Mouse (Mus musculus) stomach, embryonic 14.5 days (tissue): ENCODE data around the gene Slc35c2. TPM values are rescaled to one million over a fixed set of nuclear protein-coding genes. Genes with fewer than 3 reads are reported as not detected.
A peak's percentile ranks its signal among the peaks of the same experiment; 100 is the strongest.

Experiments
- ATAC-seq: fragments of 200-750 bp; cut with Nextera tagmentation; 2 replicates; pipeline ENCODE4 v1.8.0; 2017; ENCODE audit warnings: low read depth, moderate TSS enrichment; ENCODE audit not compliant: insufficient number of reproducible peaks, insufficient read depth, low FRiP score
- H3K27ac ChIP-seq: fragments of 300-500 bp; sonication (generic); 2 replicates; pipeline ENCODE4 v1.5.1; 2014; ENCODE audit warnings: mild to moderate bottlenecking, low read length, moderate library complexity, mixed read lengths
- H3K27me3 ChIP-seq: fragments of 300-500 bp; sonication (generic); 2 replicates; pipeline ENCODE4 v1.6.1; 2014; ENCODE audit warnings: low read length, control low read depth, mixed read lengths; ENCODE audit not compliant: control insufficient read depth, insufficient read depth
- H3K36me3 ChIP-seq: fragments of 300-500 bp; sonication (generic); 2 replicates; pipeline ENCODE4 v1.6.1; 2014; ENCODE audit warnings: mild to moderate bottlenecking, control low read depth, low read length, moderate library complexity, mixed read lengths; ENCODE audit not compliant: control insufficient read depth, insufficient read depth
- H3K4me1 ChIP-seq: fragments of 300-500 bp; sonication (generic); 2 replicates; pipeline ENCODE4 v1.6.1; 2014; ENCODE audit warnings: low read length, control low read depth, mixed read lengths; ENCODE audit not compliant: control insufficient read depth, insufficient read depth
- H3K4me2 ChIP-seq: fragments of 300-500 bp; sonication (generic); replicated peaks from 2 replicates; pipeline ENCODE4 v1.6.1; 2014; ENCODE audit warnings: low read depth, low read length, control low read depth
- H3K4me3 ChIP-seq: fragments of 300-500 bp; sonication (generic); 2 replicates; pipeline ENCODE4 v1.5.1; 2014; ENCODE audit warnings: low read depth, low read length, control low read depth
- H3K9ac ChIP-seq: fragments of 300-500 bp; sonication (generic); replicated peaks from 2 replicates; pipeline ENCODE4 v1.6.1; 2014; ENCODE audit warnings: low read depth, mild to moderate bottlenecking, control low read depth, low read length, moderate library complexity, mixed read lengths
- H3K9me3 ChIP-seq: fragments of 300-500 bp; sonication (generic); 2 replicates; pipeline ENCODE4 v1.6.1; 2016; ENCODE audit warnings: low read depth, low read length, control low read depth; ENCODE audit not compliant: control insufficient read depth
- WGBS: fragments of 180-500 bp; shearing (Covaris S2); extraction: QIAGEN DNeasy Blood & Tissue Kit; methylation state at CpG from one replicate; pipeline ENCODE4 v1.1.7; 2014; 5-methylcytosine and 5-hydroxymethylcytosine counted together
- polyA plus RNA-seq: library from polyadenylated mRNA; unstranded; fragments of >200 nt; fragmentation: Nextera tagmentation; extraction: Ambion mirVana; gene quantifications from 2 replicates; pipeline ENCODE4 v1.2.1, GENCODE M21; 2014

The Slc35c2 gene
- polyA plus RNA-seq, 1 experiment from 2014 or later = 42.5 TPM

DNA sequence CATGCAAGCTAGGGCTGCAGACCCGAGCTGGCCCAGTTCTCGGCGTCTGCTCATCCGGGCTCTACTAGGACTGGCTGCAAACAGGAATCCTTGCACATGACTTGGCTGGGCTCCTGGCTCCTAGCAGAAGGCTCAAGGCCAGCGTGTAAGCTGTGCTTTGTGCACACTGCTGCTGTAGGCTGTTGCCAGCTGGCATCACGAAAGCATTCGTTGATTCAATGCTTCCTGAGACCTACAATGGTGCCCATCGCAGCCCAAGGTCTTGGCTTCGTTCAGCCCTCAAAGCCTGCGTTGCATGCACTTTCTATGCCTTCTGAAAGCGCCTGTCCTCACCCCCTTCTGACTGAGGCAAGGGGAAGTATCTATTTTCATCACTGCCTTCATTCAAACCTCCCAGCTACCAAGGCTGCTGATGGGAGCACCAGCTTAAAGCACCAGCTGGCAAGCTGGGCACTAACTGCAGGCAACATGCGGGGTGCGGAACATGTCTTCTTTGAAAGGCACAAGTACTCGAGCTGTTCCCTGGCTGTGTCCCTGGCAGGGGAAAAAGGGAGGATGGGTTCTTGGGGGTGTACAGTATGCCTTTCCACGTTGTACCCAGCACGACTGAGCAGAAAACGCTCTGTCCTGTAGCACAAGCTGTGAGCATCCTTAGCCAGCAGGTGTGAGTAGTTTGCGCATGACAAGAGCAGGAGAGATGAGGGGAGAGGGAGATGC is 804 bp upstream of the Slc35c2 start:
- Histone ChIP-seq H3K36me3 (peaks cover 22% of the 10 kb centered on the region), H3K4me2 (peak overlapping the region; percentile 86), H3K27ac (peak overlapping the region; percentile 68; the same call in 1 of the 2 replicates), H3K4me1 (peaks cover 9% of the 10 kb centered on the region; the same call in 1 of the 2 replicates), H3K27me3 (no peaks in the 10 kb centered on the region), H3K9me3 (no peaks in the 10 kb centered on the region), H3K9ac (peak overlapping the region; percentile 57; the same call in 1 of the 2 replicates), H3K4me3 (peak overlapping the region; percentile 64)
- ATAC-seq = no peak
- WGBS = 66% methylated on average over 18 of the region's 18 CpGs

DNA sequence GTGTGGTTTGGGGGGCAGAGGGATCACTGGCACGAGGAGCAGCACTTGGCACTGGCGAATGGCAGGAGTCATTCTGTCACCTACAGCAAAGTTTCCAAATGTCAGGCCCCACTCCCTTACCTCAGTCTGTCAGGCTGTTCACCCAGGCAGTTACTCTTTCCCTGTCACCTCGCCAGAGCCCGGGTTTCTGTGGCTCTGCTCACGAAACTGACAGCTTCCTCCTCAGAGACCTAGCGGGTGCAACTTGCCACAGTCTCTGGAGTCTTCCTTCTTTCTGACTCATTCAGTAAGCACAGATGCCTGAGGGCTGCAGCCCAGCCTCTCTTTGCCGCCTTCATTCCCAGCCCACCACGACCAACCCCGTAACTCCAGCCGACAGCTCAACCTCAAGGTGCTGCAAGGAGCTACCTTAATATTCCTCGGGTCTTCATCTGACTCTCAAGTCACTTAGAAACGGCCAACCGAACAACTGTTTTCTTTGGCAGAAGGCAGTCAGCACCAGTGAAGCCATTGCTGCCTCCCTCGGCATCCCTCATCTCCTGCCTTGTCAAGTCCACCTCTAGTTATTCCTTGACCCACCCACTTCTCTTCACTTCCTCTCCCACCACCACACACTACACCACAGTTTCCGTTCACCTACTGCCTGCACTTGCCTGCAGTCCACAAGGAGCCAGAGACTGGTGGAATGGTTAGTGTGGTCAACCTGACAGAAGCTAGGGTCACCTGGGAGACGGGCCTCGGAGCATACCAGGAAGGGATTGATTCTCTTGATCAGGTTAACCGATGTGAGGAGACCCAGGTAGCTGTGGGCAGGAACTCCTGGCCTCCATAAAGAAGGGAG is 1.1 kb downstream of the Slc35c2 start:
- Histone ChIP-seq H3K4me1 (peaks cover 9% of the 10 kb centered on the region; the same call in 1 of the 2 replicates), H3K9ac (peak overlapping the region; percentile 57), H3K4me2 (peak overlapping the region; percentile 86), H3K9me3 (no peaks in the 10 kb centered on the region), H3K36me3 (peaks cover 18% of the 10 kb centered on the region), H3K27ac (no peak overlapping the region), H3K4me3 (peak overlapping the region; percentile 64), H3K27me3 (no peaks in the 10 kb centered on the region)
- WGBS = 59% methylated on average over 18 of the region's 18 CpGs
- ATAC-seq = no peak

- H3K9ac ChIP-seq = no peak overlapping the region
- peaks cover 13% of the 10 kb centered on the region for H3K36me3 ChIP-seq
- 85% methylated on average over 8 of the region's 8 CpGs for WGBS
- H3K4me1 ChIP-seq = peaks cover 9% of the 10 kb centered on the region; the same call in 1 of the 2 replicates
- H3K4me2 ChIP-seq = no peak overlapping the region
- no peak for ATAC-seq
- no peak overlapping the region for H3K27ac ChIP-seq
- no peak overlapping the region for H3K4me3 ChIP-seq
- no peaks in the 10 kb centered on the region for H3K9me3 ChIP-seq
- H3K27me3 ChIP-seq = no peaks in the 10 kb centered on the region
These were observed 2.0 kb downstream of the Slc35c2 start for GRCm38 (mm10) chr2:165285621-165286020.

DNA sequence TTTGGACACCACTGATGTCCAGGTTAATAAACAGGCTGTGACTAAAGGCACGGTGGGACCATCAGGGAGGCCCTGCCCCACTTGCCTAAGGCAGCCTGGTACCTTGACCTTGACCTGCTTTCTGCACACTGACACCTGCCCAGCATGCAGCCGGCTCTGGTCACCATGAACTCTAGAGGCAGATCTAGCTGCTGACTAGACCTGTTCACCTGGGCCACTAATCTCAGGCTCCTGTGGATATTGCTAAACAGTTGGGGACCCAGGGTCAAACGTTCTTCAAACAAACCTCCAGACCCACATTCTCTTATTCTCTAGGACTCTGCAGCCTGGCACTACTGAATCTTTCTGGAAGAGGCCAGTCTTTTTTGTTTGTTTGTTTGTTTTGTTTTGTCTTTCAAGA is 2.6 kb downstream of the Slc35c2 start:
- Histone ChIP-seq H3K4me2 (no peak overlapping the region), H3K27ac (no peak overlapping the region), H3K27me3 (no peaks in the 10 kb centered on the region), H3K36me3 (peaks cover 7% of the 10 kb centered on the region), H3K4me3 (no peak overlapping the region), H3K4me1 (peaks cover 9% of the 10 kb centered on the region; the same call in 1 of the 2 replicates), H3K9ac (no peak overlapping the region), H3K9me3 (no peaks in the 10 kb centered on the region)
- WGBS = 68% methylated on average over 3 of the region's 3 CpGs
- ATAC-seq = no peak

GRCm38 (mm10) chr2:165284377-165284776 is 3.3 kb downstream of the Slc35c2 start:
- H3K9ac ChIP-seq = no peak overlapping the region
- no peak overlapping the region for H3K27ac ChIP-seq
- WGBS = 86% methylated on average over 7 of the region's 7 CpGs

DNA sequence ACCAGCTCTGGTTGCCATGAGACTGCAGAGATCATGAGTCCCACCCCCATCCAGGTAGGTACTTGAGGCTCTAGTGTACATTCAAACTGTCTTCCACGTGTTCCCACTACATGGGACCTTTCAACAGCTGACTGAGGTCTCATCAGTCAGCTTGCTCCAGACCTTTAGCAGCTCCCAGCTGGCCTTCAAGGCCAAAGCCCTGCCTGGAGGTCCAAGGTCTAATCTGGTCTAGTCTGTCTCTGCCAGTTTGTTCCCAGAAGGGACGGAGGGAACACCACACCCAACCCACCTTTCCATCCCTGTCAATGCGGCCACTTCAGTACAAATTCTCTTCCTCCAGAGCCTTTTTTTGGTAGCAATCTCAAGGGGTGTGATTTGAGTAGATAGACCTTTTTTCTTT is 4.0 kb downstream of the Slc35c2 start:
- 86% methylated on average over 3 of the region's 3 CpGs for WGBS
- Histone ChIP-seq H3K4me2 (no peak overlapping the region), H3K27ac (no peak overlapping the region), H3K27me3 (no peaks in the 10 kb centered on the region), H3K36me3 (peaks cover 3% of the 10 kb centered on the region; the same call in 1 of the 2 replicates), H3K9me3 (no peaks in the 10 kb centered on the region), H3K4me1 (peaks cover 8% of the 10 kb centered on the region; the same call in 1 of the 2 replicates), H3K4me3 (no peak overlapping the region), H3K9ac (no peak overlapping the region)
- no peak for ATAC-seq

More at GRCm38 (mm10) chr2:165284377-165284776, 3.3 kb downstream of the Slc35c2 start:
- Histone ChIP-seq H3K27me3 (no peaks in the 10 kb centered on the region), H3K36me3 (peaks cover 3% of the 10 kb centered on the region; the same call in 1 of the 2 replicates), H3K4me2 (no peak overlapping the region), H3K4me1 (peaks cover 9% of the 10 kb centered on the region; the same call in 1 of the 2 replicates), H3K4me3 (no peak overlapping the region), H3K9me3 (no peaks in the 10 kb centered on the region)
- ATAC-seq = no peak

DNA sequence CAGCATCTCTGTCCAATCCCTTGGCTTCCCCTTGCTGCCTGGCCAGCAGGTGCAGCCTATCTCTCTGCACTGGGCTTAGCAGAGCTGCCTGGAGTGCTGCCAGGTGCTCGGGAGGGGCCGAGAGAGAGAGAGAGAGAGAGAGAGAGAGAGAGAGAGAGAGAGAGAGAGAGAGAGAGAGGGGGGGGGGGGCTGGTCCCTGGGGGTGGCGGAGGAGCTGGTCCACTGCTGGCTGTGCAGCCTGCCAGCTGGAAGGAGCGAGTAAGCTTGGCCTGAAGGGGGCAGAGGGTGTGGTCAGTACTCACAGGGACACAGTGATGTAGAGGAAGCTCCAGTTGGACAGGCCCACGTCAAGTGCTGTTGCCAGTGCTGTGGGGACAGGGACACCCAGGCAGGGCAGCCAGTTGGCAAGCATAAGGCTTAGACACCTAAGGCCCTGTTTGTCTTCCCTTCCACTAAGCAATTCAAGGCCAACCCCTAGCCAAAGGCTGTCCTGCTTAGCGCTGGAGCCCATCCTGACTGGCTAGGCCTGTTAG is 5.8 kb downstream of the Slc35c2 start:
- peak; percentile 23; the same call in 1 of the 2 replicates for ATAC-seq
- Histone ChIP-seq H3K9me3 (no peaks in the 10 kb centered on the region), H3K4me3 (no peak overlapping the region), H3K27me3 (no peaks in the 10 kb centered on the region), H3K27ac (no peak overlapping the region), H3K36me3 (peaks cover 11% of the 10 kb centered on the region; the same call in 1 of the 2 replicates), H3K4me2 (no peak overlapping the region), H3K9ac (no peak overlapping the region), H3K4me1 (peaks cover 3% of the 10 kb centered on the region; the same call in 1 of the 2 replicates)
- 46% methylated on average over 6 of the region's 6 CpGs for WGBS

DNA sequence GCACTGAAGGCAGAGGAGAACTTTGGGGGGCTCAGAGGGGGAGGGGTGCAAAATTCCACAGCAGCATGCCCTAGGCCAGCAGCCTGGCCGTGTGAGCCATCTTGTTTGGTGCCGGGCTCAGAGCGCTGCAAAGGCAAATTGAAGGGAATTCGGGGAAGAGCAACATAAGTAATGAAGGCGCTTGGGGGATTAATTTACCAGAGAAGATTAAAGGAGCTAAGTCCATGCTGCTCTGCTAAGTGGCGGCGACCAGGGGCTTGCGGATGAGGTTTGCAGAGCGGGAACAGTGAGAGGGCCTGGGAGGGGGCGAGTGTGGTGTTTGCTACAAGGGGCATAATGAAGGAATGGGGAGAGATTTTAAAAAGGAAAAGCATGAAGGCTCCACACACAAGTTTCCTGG is 8.3 kb downstream of the Slc35c2 start:
- H3K4me3 ChIP-seq = no peak overlapping the region
- 68% methylated on average over 10 of the region's 10 CpGs for WGBS
- H3K4me2 ChIP-seq = no peak overlapping the region
- H3K9ac ChIP-seq = no peak overlapping the region
- no peaks in the 10 kb centered on the region for H3K9me3 ChIP-seq
- H3K4me1 ChIP-seq = no peaks in the 10 kb centered on the region
- peaks cover 16% of the 10 kb centered on the region; the same call in 1 of the 2 replicates for H3K36me3 ChIP-seq
- ATAC-seq = no peak
- H3K27me3 ChIP-seq = no peaks in the 10 kb centered on the region
- H3K27ac ChIP-seq = no peak overlapping the region
